21 mouse cellular contexts compared by ENCODE assay signal in genomic region chr19:58906685-58907084, GRCm38 (mm10). TPM values are rescaled to one million over a fixed set of nuclear protein-coding genes. Genes with fewer than 3 reads are reported as not detected.
DNase-seq lines count a peak whose midpoint lies in the region; ATAC-seq and TF ChIP-seq lines count a peak whose summit lies in the region.
"Had no signal": no experiment of that assay in that cellular context is flagged by ENCODE, and none has a peak within 500 bp of the region (broad histone marks: within the 10 kb centered on the region; RNA-seq: fewer than 3 reads in every experiment).

No protein-coding gene starts in this region.

- no peak for ATAC-seq in intestine, postnatal 0 days
- no peak for ATAC-seq in intestine, embryonic 15.5 days
- no peak for ATAC-seq in midbrain, embryonic 11.5 days (ENCODE audit: low FRiP score)
- ATAC-seq in stomach, postnatal 0 days (ENCODE audit: low FRiP score, low TSS enrichment), result no peak
- ATAC-seq: CD4-positive, CD25-positive, alpha-beta regulatory T cell, adult 4 months; liver, postnatal 0 days; midbrain, embryonic 13.5 days had no signal

- no peaks in the 10 kb centered on the region for H3K36me3 ChIP-seq in intestine, postnatal 0 days (ENCODE audit: control insufficient read depth, insufficient read depth)
- no peaks in the 10 kb centered on the region for H3K36me3 ChIP-seq in intestine, embryonic 15.5 days
- no peaks in the 10 kb centered on the region for H3K36me3 ChIP-seq in midbrain, embryonic 11.5 days (ENCODE audit: control insufficient read depth, insufficient read depth, low read length)
- H3K36me3 ChIP-seq in midbrain, embryonic 10.5 days, result no peaks in the 10 kb centered on the region
- no peaks in the 10 kb centered on the region for H3K36me3 ChIP-seq in stomach, postnatal 0 days (ENCODE audit: control insufficient read depth, insufficient read depth, low read length)
- H3K36me3 ChIP-seq: embryonic facial prominence, embryonic 15.5 days; forebrain, embryonic 10.5 days; heart, embryonic 13.5 days; hindbrain, embryonic 10.5 days; midbrain, embryonic 13.5 days; stomach, embryonic 15.5 days had no signal

- 59% methylated on average over 9 of the region's 9 CpGs for WGBS in intestine, postnatal 0 days
- 54% methylated on average over 9 of the region's 9 CpGs for WGBS in intestine, embryonic 15.5 days
- WGBS in midbrain, embryonic 11.5 days, result 52% methylated on average over 9 of the region's 9 CpGs
- WGBS in midbrain, embryonic 10.5 days, result 50% methylated on average over 9 of the region's 9 CpGs
- WGBS in stomach, postnatal 0 days, result 53% methylated on average over 9 of the region's 9 CpGs

- TF ChIP-seq EP300 in stomach, postnatal 0 days (optimal IDR thresholded peaks at IDR 0.05), result no peak

- TF ChIP-seq CTCF in intestine, postnatal 0 days (IDR thresholded peaks at IDR 0.05; ENCODE audit: low read depth), result peak; percentile 43; the same call in 1 of the 2 replicates
- peak; percentile 39 for TF ChIP-seq CTCF in stomach, postnatal 0 days (IDR thresholded peaks at IDR 0.05; ENCODE audit: low read depth)

- no peaks in the 10 kb centered on the region for H3K27me3 ChIP-seq in intestine, postnatal 0 days (replicated peaks; ENCODE audit: control insufficient read depth, insufficient read depth, low read length)
- no peaks in the 10 kb centered on the region; the same call in 1 of the 2 replicates for H3K27me3 ChIP-seq in intestine, embryonic 15.5 days (replicated peaks)
- H3K27me3 ChIP-seq in midbrain, embryonic 11.5 days (ENCODE audit: control insufficient read depth, insufficient read depth, low read length), result no peaks in the 10 kb centered on the region
- H3K27me3 ChIP-seq in midbrain, embryonic 10.5 days (ENCODE audit: low read depth, poor library complexity, severe bottlenecking), result peaks cover 37% of the 10 kb centered on the region
- no peaks in the 10 kb centered on the region for H3K27me3 ChIP-seq in stomach, postnatal 0 days (ENCODE audit: control insufficient read depth, insufficient read depth, low read length)
- H3K27me3 ChIP-seq: embryonic facial prominence, embryonic 15.5 days; heart, embryonic 13.5 days; stomach, embryonic 15.5 days had no signal

- no peaks in the 10 kb centered on the region for H3K4me1 ChIP-seq in intestine, postnatal 0 days (replicated peaks; ENCODE audit: control insufficient read depth, insufficient read depth, low read length)
- H3K4me1 ChIP-seq in intestine, embryonic 15.5 days (replicated peaks), result peaks cover 4% of the 10 kb centered on the region; the same call in 1 of the 2 replicates
- no peaks in the 10 kb centered on the region for H3K4me1 ChIP-seq in midbrain, embryonic 11.5 days (ENCODE audit: control insufficient read depth, insufficient read depth, low read length)
- peaks cover 20% of the 10 kb centered on the region for H3K4me1 ChIP-seq in midbrain, embryonic 10.5 days
- no peaks in the 10 kb centered on the region for H3K4me1 ChIP-seq in stomach, postnatal 0 days (replicated peaks; ENCODE audit: control insufficient read depth, insufficient read depth)
- H3K4me1 ChIP-seq: stomach, embryonic 15.5 days had no signal

- no peak overlapping the region for H3K27ac ChIP-seq in intestine, postnatal 0 days (ENCODE audit: low read depth, low read length)
- H3K27ac ChIP-seq in intestine, embryonic 15.5 days, result no peak overlapping the region
- no peak overlapping the region for H3K27ac ChIP-seq in midbrain, embryonic 11.5 days (ENCODE audit: low read depth, low read length)
- no peak overlapping the region for H3K27ac ChIP-seq in midbrain, embryonic 10.5 days (replicated peaks)
- no peak overlapping the region for H3K27ac ChIP-seq in stomach, postnatal 0 days (replicated peaks)
- H3K27ac ChIP-seq: embryonic facial prominence, embryonic 15.5 days; forebrain, embryonic 10.5 days; heart, embryonic 13.5 days; hindbrain, embryonic 10.5 days; macrophage; midbrain, embryonic 13.5 days; stomach, embryonic 15.5 days had no signal

- H3K9me3 ChIP-seq in intestine, postnatal 0 days (ENCODE audit: control insufficient read depth), result no peaks in the 10 kb centered on the region
- no peaks in the 10 kb centered on the region for H3K9me3 ChIP-seq in intestine, embryonic 15.5 days
- no peaks in the 10 kb centered on the region for H3K9me3 ChIP-seq in midbrain, embryonic 11.5 days (ENCODE audit: control insufficient read depth, low read length)
- no peaks in the 10 kb centered on the region for H3K9me3 ChIP-seq in midbrain, embryonic 10.5 days (replicated peaks)
- no peaks in the 10 kb centered on the region for H3K9me3 ChIP-seq in stomach, postnatal 0 days (ENCODE audit: control insufficient read depth, low read length)
- H3K9me3 ChIP-seq: embryonic facial prominence, embryonic 15.5 days; forebrain, embryonic 10.5 days; heart, embryonic 13.5 days; hindbrain, embryonic 10.5 days; midbrain, embryonic 13.5 days; stomach, embryonic 15.5 days had no signal

- no peak overlapping the region for H3K4me2 ChIP-seq in intestine, postnatal 0 days (replicated peaks; ENCODE audit: low read depth)
- no peak overlapping the region for H3K4me2 ChIP-seq in intestine, embryonic 15.5 days (replicated peaks)
- H3K4me2 ChIP-seq in midbrain, embryonic 11.5 days, result no peak overlapping the region
- H3K4me2 ChIP-seq in stomach, postnatal 0 days (replicated peaks; ENCODE audit: low read depth), result no peak overlapping the region
- H3K4me2 ChIP-seq: embryonic facial prominence, embryonic 15.5 days; heart, embryonic 13.5 days; midbrain, embryonic 13.5 days; stomach, embryonic 15.5 days had no signal

- peak; percentile 64 for DNase-seq in midbrain, embryonic 11.5 days (ENCODE audit: low spot score, missing footprints)
- no peak for DNase-seq in midbrain, embryonic 10.5 days (ENCODE audit: low spot score)
- peak; percentile 28 for DNase-seq in NIH3T3 (ENCODE audit: low read depth)
- no peak for DNase-seq in stomach, postnatal 0 days (ENCODE audit: low spot score)
- no peak for DNase-seq in adipocyte (ENCODE audit: low spot score)
- DNase-seq: adrenal gland, postnatal 25 days; cerebellum, adult 2 months; kidney, postnatal 10 days; layer of hippocampus, adult 9-11 months; liver, postnatal 0 days had no signal

- H3K9ac ChIP-seq in intestine, postnatal 0 days (ENCODE audit: low read depth, low read length), result no peak overlapping the region
- no peak overlapping the region for H3K9ac ChIP-seq in intestine, embryonic 15.5 days
- no peak overlapping the region for H3K9ac ChIP-seq in midbrain, embryonic 11.5 days (ENCODE audit: low read length)
- H3K9ac ChIP-seq in stomach, postnatal 0 days (ENCODE audit: low read length), result no peak overlapping the region
- H3K9ac ChIP-seq: embryonic facial prominence, embryonic 15.5 days; heart, embryonic 13.5 days; liver, postnatal 0 days; midbrain, embryonic 13.5 days; stomach, embryonic 15.5 days had no signal

- H3K4me3 ChIP-seq in intestine, postnatal 0 days (ENCODE audit: low read depth, low read length), result no peak overlapping the region
- H3K4me3 ChIP-seq in intestine, embryonic 15.5 days (replicated peaks), result no peak overlapping the region
- H3K4me3 ChIP-seq in midbrain, embryonic 11.5 days (ENCODE audit: low read depth, low read length), result no peak overlapping the region
- no peak overlapping the region for H3K4me3 ChIP-seq in midbrain, embryonic 10.5 days
- H3K4me3 ChIP-seq in stomach, postnatal 0 days (ENCODE audit: low read depth, low read length), result no peak overlapping the region
- H3K4me3 ChIP-seq: embryonic facial prominence, embryonic 15.5 days; forebrain, embryonic 10.5 days; heart, embryonic 13.5 days; hindbrain, embryonic 10.5 days; midbrain, embryonic 13.5 days; stomach, embryonic 15.5 days had no signal

RNA-seq across cellular contexts. Expression of gene Eno4, which starts 36.5 kb away (rescaled TPM):
- 0.05 and 0.10 TPM in 2 replicates for polyA plus RNA-seq in intestine, postnatal 0 days (2015; fragmentation: Nextera tagmentation; extraction: Ambion mirVana)
- polyA plus RNA-seq in intestine, embryonic 15.5 days (2015; fragmentation: Nextera tagmentation; extraction: Ambion mirVana), result 0.24 and 0.40 TPM in 2 replicates
- polyA plus RNA-seq in midbrain, embryonic 11.5 days (2014; fragmentation: Nextera tagmentation; extraction: Ambion mirVana), result 0.39 and 0.45 TPM in 2 replicates
- polyA plus RNA-seq in midbrain, embryonic 10.5 days (2016; fragmentation: Nextera tagmentation; extraction: Ambion mirVana), result 0.43 and 0.54 TPM in 2 replicates
- 0.06 and 0.13 TPM in 2 replicates for polyA plus RNA-seq in stomach, postnatal 0 days (2015; fragmentation: Nextera tagmentation; extraction: Ambion mirVana)
- polyA plus RNA-seq: CD4-positive, CD25-positive, alpha-beta regulatory T cell, adult 4 months; liver, postnatal 0 days; macrophage; spleen, adult 2 months had no signal

RNA-seq across cellular contexts. Expression of gene Hspa12a, which starts 36.8 kb away (rescaled TPM):
- polyA plus RNA-seq in intestine, postnatal 0 days (2015; fragmentation: Nextera tagmentation; extraction: Ambion mirVana), result 3.6 TPM in 2 replicates
- 4.9 and 5.6 TPM in 2 replicates for polyA plus RNA-seq in intestine, embryonic 15.5 days (2015; fragmentation: Nextera tagmentation; extraction: Ambion mirVana)
- polyA plus RNA-seq in midbrain, embryonic 11.5 days (2014; fragmentation: Nextera tagmentation; extraction: Ambion mirVana), result 9.3 and 10.6 TPM in 2 replicates
- 10.8 and 15.3 TPM in 2 replicates for polyA plus RNA-seq in midbrain, embryonic 10.5 days (2016; fragmentation: Nextera tagmentation; extraction: Ambion mirVana)
- 1.7 and 2.5 TPM in 2 replicates for polyA plus RNA-seq in stomach, postnatal 0 days (2015; fragmentation: Nextera tagmentation; extraction: Ambion mirVana)
- polyA plus RNA-seq: macrophage had no signal

Comparison
In these comparisons a context has a peak if more than half of its experiments do, and no peak if none do; other contexts are left out.
1. DNase-seq: peak in midbrain, embryonic 11.5 days (single experiment) and NIH3T3 (single experiment); none in midbrain, embryonic 10.5 days (single experiment), stomach, postnatal 0 days (single experiment) and adipocyte (single experiment).